Mouse (Mus musculus): Measurements from ENCODE around the gene Olfr552.

DNA sequence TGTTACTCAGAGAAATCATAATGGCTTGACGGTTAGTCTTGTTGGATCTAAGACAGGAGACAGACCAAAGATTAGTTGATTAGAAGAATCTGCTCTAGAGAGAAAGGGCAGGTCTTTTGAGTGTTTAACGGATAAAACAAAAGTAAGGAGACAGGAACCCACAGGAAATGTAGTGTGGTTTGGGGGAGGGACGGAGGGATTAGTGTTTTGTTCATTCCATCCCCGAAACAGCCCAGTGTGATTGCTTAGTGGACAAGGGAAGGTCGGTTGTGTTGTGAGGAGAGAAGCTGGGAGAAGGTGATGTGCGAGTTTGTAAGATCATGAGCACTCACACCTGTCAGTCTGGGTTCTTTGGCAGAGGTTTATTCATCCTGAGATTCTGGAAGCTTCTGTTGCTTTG is 21.6 kb upstream of the Olfr552 start:
- TF ChIP-seq POLR2A (IDR thresholded peaks at IDR 0.05; ENCODE audit: extremely low read depth, insufficient read depth, low read length) (no peak), CTCF (IDR thresholded peaks at IDR 0.05; ENCODE audit: low read depth, low read length) (no peak)

Measured in liver, adult 2 months (tissue).